8 mouse cellular contexts compared by ENCODE assay signal in genomic region chr10:78413152-78413520, GRCm38 (mm10). TPM values are rescaled to one million over a fixed set of nuclear protein-coding genes. Genes with fewer than 3 reads are reported as not detected.
DNase-seq lines count a peak whose midpoint lies in the region; ATAC-seq and TF ChIP-seq lines count a peak whose summit lies in the region.

No protein-coding gene starts in this region.

- no peak for DNase-seq in kidney, adult 18-20 months
- no peak for DNase-seq in ovary, postnatal 36 days (ENCODE audit: low spot score)
- DNase-seq in urinary bladder, adult 2 months (ENCODE audit: low spot score): no peak
- DNase-seq in left cerebral cortex, adult 18-20 months (ENCODE audit: low spot score in 2 of 2): no peak

- WGBS in kidney, embryonic 16.5 days: 42% methylated on average over 7 of the region's 7 CpGs
- WGBS in embryonic facial prominence, embryonic 12.5 days: 53% methylated on average over 7 of the region's 7 CpGs
- WGBS in intestine, postnatal 0 days: 38% methylated on average over 7 of the region's 7 CpGs
- 53% methylated on average over 7 of the region's 7 CpGs for WGBS in neural tube, embryonic 12.5 days

- H3K4me1 ChIP-seq in kidney, embryonic 16.5 days (ENCODE audit: insufficient read depth, low read length): peaks cover 17% of the 10 kb centered on the region
- peaks cover 6% of the 10 kb centered on the region for H3K4me1 ChIP-seq in embryonic facial prominence, embryonic 12.5 days
- H3K4me1 ChIP-seq in intestine, postnatal 0 days (replicated peaks; ENCODE audit: control insufficient read depth, insufficient read depth, low read length): no peaks in the 10 kb centered on the region
- H3K4me1 ChIP-seq in neural tube, embryonic 12.5 days: peaks cover 12% of the 10 kb centered on the region

- TF ChIP-seq CTCF in intestine, postnatal 0 days (IDR thresholded peaks at IDR 0.05; ENCODE audit: low read depth): no peak

- no peaks in the 10 kb centered on the region for H3K9me3 ChIP-seq in kidney, embryonic 16.5 days (ENCODE audit: low read length)
- no peaks in the 10 kb centered on the region for H3K9me3 ChIP-seq in embryonic facial prominence, embryonic 12.5 days
- no peaks in the 10 kb centered on the region for H3K9me3 ChIP-seq in intestine, postnatal 0 days (ENCODE audit: control insufficient read depth)
- no peaks in the 10 kb centered on the region for H3K9me3 ChIP-seq in neural tube, embryonic 12.5 days

- ATAC-seq in kidney, embryonic 16.5 days (ENCODE audit: low FRiP score, low TSS enrichment): peak; percentile 62
- no peak for ATAC-seq in embryonic facial prominence, embryonic 12.5 days (ENCODE audit: insufficient number of reproducible peaks, insufficient read depth, low FRiP score, low TSS enrichment)
- ATAC-seq in intestine, postnatal 0 days: no peak; the same call in 1 of the 2 replicates
- peak; percentile 80 for ATAC-seq in neural tube, embryonic 12.5 days (ENCODE audit: low FRiP score, low read depth)

- H3K27me3 ChIP-seq in kidney, embryonic 16.5 days (ENCODE audit: insufficient read depth, low read length): no peaks in the 10 kb centered on the region
- H3K27me3 ChIP-seq in embryonic facial prominence, embryonic 12.5 days: no peaks in the 10 kb centered on the region
- H3K27me3 ChIP-seq in intestine, postnatal 0 days (replicated peaks; ENCODE audit: control insufficient read depth, insufficient read depth, low read length): no peaks in the 10 kb centered on the region
- H3K27me3 ChIP-seq in neural tube, embryonic 12.5 days (replicated peaks): no peaks in the 10 kb centered on the region

- H3K27ac ChIP-seq in kidney, embryonic 16.5 days (ENCODE audit: low read length): no peak overlapping the region
- no peak overlapping the region; the same call in 1 of the 2 replicates for H3K27ac ChIP-seq in embryonic facial prominence, embryonic 12.5 days
- H3K27ac ChIP-seq in intestine, postnatal 0 days (ENCODE audit: low read depth, low read length): no peak overlapping the region
- H3K27ac ChIP-seq in neural tube, embryonic 12.5 days: no peak overlapping the region

- peak overlapping the region; percentile 93 for H3K9ac ChIP-seq in kidney, embryonic 16.5 days (replicated peaks; ENCODE audit: low read length)
- peak overlapping the region; percentile 24; the same call in 1 of the 2 replicates for H3K9ac ChIP-seq in embryonic facial prominence, embryonic 12.5 days
- no peak overlapping the region for H3K9ac ChIP-seq in intestine, postnatal 0 days (ENCODE audit: low read depth, low read length)
- peak overlapping the region; percentile 42; the same call in 1 of the 2 replicates for H3K9ac ChIP-seq in neural tube, embryonic 12.5 days

- H3K4me2 ChIP-seq in kidney, embryonic 16.5 days (replicated peaks; ENCODE audit: low read depth, low read length): peak overlapping the region; percentile 80
- H3K4me2 ChIP-seq in embryonic facial prominence, embryonic 12.5 days (replicated peaks): peak overlapping the region; percentile 76
- H3K4me2 ChIP-seq in intestine, postnatal 0 days (replicated peaks; ENCODE audit: low read depth): peak overlapping the region; percentile 85
- H3K4me2 ChIP-seq in neural tube, embryonic 12.5 days (replicated peaks): peak overlapping the region; percentile 76

- peak overlapping the region; percentile 82 for H3K4me3 ChIP-seq in kidney, embryonic 16.5 days (ENCODE audit: low read length)
- peak overlapping the region; percentile 91 for H3K4me3 ChIP-seq in embryonic facial prominence, embryonic 12.5 days
- H3K4me3 ChIP-seq in intestine, postnatal 0 days (ENCODE audit: low read depth, low read length): peak overlapping the region; percentile 58
- peak overlapping the region; percentile 95 for H3K4me3 ChIP-seq in neural tube, embryonic 12.5 days

- H3K36me3 ChIP-seq in kidney, embryonic 16.5 days (ENCODE audit: insufficient read depth, low read length): peaks cover 25% of the 10 kb centered on the region
- H3K36me3 ChIP-seq in embryonic facial prominence, embryonic 12.5 days: peaks cover 28% of the 10 kb centered on the region
- H3K36me3 ChIP-seq in intestine, postnatal 0 days (ENCODE audit: control insufficient read depth, insufficient read depth): peaks cover 26% of the 10 kb centered on the region
- H3K36me3 ChIP-seq in neural tube, embryonic 12.5 days: peaks cover 28% of the 10 kb centered on the region

RNA-seq across cellular contexts. Expression of gene Rrp1, which starts 0.3 kb away (rescaled TPM):
- 325 and 328 TPM in 2 replicates for polyA plus RNA-seq in kidney, embryonic 16.5 days (2015; fragmentation: Nextera tagmentation; extraction: Ambion mirVana)
- polyA plus RNA-seq in embryonic facial prominence, embryonic 12.5 days (2016; fragmentation: Nextera tagmentation; extraction: Ambion mirVana): 323 and 336 TPM in 2 replicates
- 141 and 148 TPM in 2 replicates for polyA plus RNA-seq in intestine, postnatal 0 days (2015; fragmentation: Nextera tagmentation; extraction: Ambion mirVana)
- 333 and 347 TPM in 2 replicates for polyA plus RNA-seq in neural tube, embryonic 12.5 days (2016; fragmentation: Nextera tagmentation; extraction: Ambion mirVana)
- polyA plus RNA-seq in urinary bladder, adult 2 months (2012; rRNA removed): 149 and 195 TPM in 2 replicates
- 100 to 1,000 TPM; 362 to 368 TPM for total RNA-seq in left cerebral cortex, adult 18-20 months (2021)

RNA-seq across cellular contexts. Expression of gene Cstb, which starts 12.3 kb away (rescaled TPM):
- polyA plus RNA-seq in kidney, embryonic 16.5 days (2015; fragmentation: Nextera tagmentation; extraction: Ambion mirVana): 191 and 193 TPM in 2 replicates
- polyA plus RNA-seq in embryonic facial prominence, embryonic 12.5 days (2016; fragmentation: Nextera tagmentation; extraction: Ambion mirVana): 185 and 189 TPM in 2 replicates
- polyA plus RNA-seq in intestine, postnatal 0 days (2015; fragmentation: Nextera tagmentation; extraction: Ambion mirVana): 1,208 and 1,296 TPM in 2 replicates
- polyA plus RNA-seq in neural tube, embryonic 12.5 days (2016; fragmentation: Nextera tagmentation; extraction: Ambion mirVana): 105 and 110 TPM in 2 replicates
- polyA plus RNA-seq in urinary bladder, adult 2 months (2012; rRNA removed): 205 and 261 TPM in 2 replicates
- total RNA-seq in left cerebral cortex, adult 18-20 months (2021): 10 to 100 TPM; 38.5 to 40.4 TPM

RNA-seq across cellular contexts. Expression of gene Pdxk, which starts 51.6 kb away (rescaled TPM):
- polyA plus RNA-seq in kidney, embryonic 16.5 days (2015; fragmentation: Nextera tagmentation; extraction: Ambion mirVana): 28.4 and 29.8 TPM in 2 replicates
- 12.1 and 13.3 TPM in 2 replicates for polyA plus RNA-seq in embryonic facial prominence, embryonic 12.5 days (2016; fragmentation: Nextera tagmentation; extraction: Ambion mirVana)
- 22.8 and 26.5 TPM in 2 replicates for polyA plus RNA-seq in intestine, postnatal 0 days (2015; fragmentation: Nextera tagmentation; extraction: Ambion mirVana)
- 9.0 and 9.4 TPM in 2 replicates for polyA plus RNA-seq in neural tube, embryonic 12.5 days (2016; fragmentation: Nextera tagmentation; extraction: Ambion mirVana)
- 28.2 and 33.3 TPM in 2 replicates for polyA plus RNA-seq in urinary bladder, adult 2 months (2012; rRNA removed)
- 100 to 1,000 TPM; 124 to 128 TPM for total RNA-seq in left cerebral cortex, adult 18-20 months (2021)

Comparison
In these comparisons a context has a peak if more than half of its experiments do, and no peak if none do; other contexts are left out.
1. ATAC-seq: peak in kidney, embryonic 16.5 days (single experiment) and neural tube, embryonic 12.5 days (single experiment); none in embryonic facial prominence, embryonic 12.5 days (single experiment) and intestine, postnatal 0 days (single experiment).
2. Peak in every context shown above with its lines, with median percentiles within 50 percentile points of each other: H3K4me2 ChIP-seq and H3K4me3 ChIP-seq.